Mouse (Mus musculus) embryo, embryonic 11 days (tissue): Measurements from ENCODE around the gene Pcyt1a.
"Not testable (repeated sequence)": the region's sequence is repeated elsewhere in the genome, so short reads cannot be mapped to it uniquely, and the experiment has no call there.

Experiments
- DNase-seq: peaks from one replicate; pipeline ENCODE4 v3.0.0-alpha.2; 2015

Pcyt1a gene

DNA sequence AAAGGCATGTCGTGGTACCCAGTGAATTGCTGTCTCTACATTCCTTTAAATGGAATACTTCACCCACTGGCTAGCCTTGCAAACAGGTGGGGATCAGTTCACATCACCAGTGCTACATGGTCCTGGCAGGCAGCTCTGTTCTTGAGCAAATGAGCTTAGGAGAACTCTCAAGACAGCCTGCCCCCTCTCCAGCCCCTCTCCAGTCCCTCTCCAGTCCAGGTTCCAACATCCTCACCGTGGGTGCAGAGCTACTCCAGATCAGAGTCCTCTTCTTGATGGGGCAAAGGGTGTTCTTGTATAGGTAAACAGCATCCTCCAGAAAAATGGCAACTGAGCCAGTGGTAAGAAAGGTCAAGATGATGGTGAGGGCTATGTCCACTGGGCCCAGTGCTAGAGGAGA lies 48.7 kb downstream of the Pcyt1a start:
- DNase-seq: no peak

GRCm38 (mm10) chr16:32484431-32484871 lies 53.7 kb downstream of the Pcyt1a start:
- peak; percentile 42 for DNase-seq

DNA sequence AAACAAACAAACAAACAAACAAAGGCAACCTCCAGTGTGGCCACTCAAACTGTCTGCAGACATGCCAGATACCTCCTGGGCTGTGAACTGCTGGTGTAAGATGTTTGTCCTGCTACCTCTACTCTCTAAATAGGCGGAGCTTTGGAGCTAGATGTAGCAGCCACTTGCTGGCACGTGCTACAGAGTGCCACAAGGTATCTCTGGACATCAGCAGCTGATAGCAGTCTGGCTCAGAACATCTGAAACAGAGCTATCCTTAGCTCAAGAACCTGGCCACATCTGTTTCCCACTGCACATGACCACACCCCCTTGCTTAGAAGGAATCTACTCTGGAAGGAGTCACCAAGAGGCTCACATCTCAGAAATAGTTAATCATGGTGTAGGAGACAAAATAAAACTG lies 54.5 kb downstream of the Pcyt1a start:
- no peak for DNase-seq

DNA sequence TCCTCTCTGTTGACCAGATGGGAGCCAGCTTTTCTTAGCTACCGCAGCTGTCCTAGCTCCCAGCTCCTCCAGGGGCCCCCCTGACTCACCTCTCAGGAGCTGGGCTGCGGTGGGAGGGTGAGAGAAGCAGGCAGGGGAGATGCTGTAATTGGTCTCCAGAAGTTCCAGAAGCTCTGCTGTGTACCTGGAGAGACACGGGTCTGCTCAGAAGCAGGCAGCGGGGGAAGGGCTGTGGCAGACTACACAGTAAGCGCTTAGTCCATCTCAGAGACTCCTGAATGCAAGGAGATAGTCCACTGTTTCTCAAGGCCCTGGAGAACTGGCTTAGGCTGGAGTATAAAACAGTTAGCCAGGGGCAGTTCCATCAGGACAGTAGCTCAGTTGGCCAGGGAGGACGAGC lies 55.3 kb downstream of the Pcyt1a start:
- DNase-seq: no peak

DNA sequence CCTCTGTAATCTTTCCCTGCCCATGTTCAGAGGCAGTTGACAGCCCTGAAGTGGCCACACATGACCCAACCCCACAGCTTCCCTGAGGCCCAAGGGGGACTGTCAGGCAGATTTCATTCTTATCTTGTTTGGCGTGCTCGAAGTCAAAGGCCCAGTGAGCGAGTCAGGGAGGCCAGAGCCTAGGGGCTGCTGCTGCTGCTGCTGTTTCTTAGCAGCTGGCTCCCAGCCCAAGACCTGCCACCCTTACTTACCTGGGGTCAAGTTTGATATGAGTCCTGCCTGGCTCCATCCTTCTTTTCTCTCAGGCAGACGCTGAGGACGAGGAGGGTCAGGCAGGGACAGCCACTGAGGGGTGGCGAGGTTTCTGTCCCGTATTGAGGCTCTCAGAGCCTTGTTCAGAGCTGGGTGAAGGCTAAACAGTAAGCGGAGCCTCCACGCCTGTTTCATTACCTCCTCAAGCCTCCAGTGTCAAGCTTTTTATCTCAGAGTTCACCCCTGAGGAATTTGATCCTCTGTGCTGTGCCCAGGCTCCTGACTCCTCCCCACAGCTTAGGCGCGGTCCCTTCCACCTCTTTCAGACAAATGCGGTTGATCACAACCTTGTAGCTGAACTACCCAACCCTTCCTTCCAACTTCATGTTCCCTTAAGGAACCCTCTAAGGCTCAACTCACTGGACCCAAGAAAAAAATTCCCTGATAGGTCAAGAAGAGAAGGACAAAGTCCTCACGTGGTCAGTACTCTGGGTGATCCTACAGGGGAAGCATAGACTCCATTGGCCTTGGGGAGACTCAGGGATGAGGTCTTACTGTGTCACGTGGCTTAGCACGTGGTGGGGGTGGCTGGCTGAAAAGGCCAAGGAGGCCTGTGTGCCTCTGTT lies 56.8 kb downstream of the Pcyt1a start, which contains the start of gene Slc51a:
TSS of gene Slc51a (minus strand) at position 646 of the 878 bp plus-strand sequence.
- DNase-seq: no peak

DNA sequence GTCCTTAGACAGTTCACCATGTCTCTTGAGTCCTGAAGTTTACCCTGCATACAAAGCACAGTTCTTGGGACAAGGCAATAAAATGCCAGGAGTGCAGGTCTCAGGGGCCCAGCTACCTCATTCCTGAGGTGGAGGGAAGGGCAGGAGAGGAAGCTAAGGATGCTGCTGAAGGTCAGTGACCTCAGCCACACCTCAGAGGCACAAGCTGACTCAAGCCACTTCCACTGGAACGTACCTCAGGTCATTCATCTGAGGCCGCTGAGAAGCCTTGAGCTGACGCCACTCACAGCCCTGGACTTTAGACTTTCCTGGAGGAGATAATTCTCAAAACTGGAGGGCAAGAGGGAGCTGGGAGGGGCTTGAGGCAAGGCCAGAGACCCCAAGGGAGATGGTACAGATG lies 58.2 kb downstream of the Pcyt1a start:
- no peak for DNase-seq

GRCm38 (mm10) chr16:32494371-32494770 lies 63.6 kb downstream of the Pcyt1a start:
- DNase-seq: not testable (repeated sequence)

DNA sequence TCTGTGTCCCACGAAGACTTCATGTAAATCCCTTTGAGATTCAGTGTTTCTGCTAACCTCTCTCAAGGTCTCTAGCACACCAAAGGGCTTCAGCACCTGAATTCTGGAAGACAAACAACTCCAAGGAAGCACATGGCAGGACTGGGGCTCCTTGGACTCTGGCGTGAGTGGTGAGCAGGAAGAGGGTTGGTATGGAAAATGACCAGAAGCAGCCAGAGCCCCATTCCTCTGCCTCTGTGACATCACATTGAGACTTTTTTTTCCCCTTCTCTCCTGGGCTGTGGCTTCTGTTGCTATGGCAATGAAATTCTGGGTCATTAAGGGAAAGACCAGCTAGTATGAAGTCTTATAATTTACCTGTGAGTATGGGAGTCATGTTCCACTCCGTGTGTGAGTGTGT lies 65.2 kb downstream of the Pcyt1a start, which contains the start of gene Zdhhc19:
TSS of gene Zdhhc19 (plus strand) at position 301 of the 400 bp plus-strand sequence.
- DNase-seq: no peak

- no peak for DNase-seq
Measured at GRCm38 (mm10) chr16:32498996-32499395, 68.3 kb downstream of the Pcyt1a start.

DNA sequence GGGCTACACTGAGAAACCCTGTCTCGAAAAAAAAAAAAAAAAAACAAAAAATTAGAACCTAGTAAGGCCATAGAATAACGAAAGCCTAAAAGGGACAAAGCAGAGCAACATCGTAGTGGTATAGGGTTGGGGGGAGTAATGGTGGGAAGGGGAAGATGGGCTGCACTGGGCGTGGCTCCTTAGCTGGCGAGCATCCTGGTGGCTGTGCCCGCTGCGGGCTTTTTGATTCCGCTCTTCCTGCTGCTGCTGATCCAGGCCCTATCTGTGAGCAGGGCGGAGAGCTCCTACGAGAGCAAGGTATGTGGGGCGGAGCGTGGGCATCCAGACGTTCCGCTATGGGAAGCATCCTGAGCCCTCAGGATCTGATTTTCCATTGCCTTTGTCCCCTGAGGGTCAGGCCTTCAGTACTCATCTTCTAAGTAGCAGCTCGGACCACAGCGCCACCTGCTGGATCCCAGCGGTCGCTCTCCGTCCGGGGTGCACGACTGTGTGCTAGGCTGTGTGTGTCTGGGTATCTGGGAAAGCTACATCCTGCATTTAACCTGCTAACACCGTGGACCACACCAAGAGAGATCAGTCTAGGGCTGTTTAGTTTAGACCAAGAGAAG lies 68.8 kb downstream of the Pcyt1a start:
- peak; percentile 91 for DNase-seq

DNA sequence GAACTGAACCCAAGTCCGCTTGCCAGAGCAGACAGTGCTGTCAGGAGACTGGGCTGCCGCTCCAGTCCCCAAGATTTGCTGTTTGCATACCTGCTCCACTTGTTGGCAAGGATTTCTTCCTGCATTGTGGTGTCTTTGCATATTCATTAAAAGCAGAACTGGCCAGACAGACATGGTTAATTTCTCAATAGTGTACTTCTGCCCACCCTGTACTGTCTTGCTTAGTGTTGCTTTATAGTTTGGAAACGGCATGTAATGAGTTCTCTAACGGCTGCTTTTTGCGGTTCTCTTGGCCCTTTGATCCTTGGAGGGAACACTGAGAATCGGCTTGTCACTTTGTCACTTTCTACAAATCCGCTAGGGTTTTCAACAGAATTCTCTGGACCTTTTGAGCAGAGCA lies 70.7 kb downstream of the Pcyt1a start:
- no peak for DNase-seq

DNA sequence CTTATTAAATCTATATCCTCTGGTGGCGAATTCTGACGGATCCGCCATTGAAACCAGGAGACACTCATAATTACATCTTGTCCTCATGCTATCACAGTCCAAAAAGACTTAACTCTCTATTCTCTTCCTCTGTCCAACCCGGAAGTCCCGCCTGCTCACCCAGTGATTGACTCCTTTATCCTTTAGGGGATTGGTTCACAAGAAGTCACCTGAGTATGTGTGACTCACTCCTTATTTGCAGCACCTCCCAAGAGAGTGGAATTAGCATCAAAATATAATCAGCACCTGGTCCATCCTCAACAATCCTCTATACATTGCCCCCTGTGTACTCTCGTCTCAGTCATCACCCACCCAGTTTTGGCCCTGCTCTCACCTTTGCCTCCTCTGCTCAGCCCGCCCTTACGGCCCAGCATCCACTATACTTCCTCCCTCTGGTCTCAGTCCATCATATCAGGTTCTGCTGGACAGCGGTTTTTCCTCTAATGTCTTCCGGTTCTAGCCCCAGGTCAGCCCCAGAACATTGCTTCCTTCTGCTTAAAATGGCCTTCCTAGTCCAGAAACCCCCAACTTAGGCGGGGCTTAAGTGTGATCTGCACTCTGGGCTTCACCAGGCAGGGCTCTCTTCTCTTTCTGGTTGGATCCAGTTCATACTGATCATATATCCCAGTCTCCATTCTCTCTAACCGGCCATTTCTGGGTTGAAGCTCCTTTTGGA lies 72.1 kb downstream of the Pcyt1a start:
- DNase-seq: no peak

GRCm38 (mm10) chr16:32503633-32504032 lies 72.9 kb downstream of the Pcyt1a start:
- no peak for DNase-seq

DNA sequence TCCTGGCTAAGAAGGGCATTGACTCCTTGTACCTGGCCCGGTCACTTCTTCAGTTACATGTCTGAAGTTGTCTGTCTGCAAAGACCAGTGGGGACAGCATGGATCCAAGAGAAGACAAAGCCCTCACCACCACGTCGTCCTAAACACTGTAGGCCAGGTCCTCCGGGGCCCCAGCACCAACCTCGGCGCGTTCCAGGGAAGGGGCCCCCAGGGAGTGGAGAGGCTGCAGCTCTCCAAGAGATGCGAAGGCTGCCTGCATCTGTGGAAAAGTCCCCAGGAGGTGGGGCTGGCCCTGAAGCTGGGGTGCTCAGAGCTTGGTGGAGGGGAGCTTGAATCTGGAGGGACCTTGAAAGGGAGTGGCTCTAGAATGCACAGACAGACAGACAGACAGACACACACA lies 75.6 kb downstream of the Pcyt1a start:
- no peak for DNase-seq

DNA sequence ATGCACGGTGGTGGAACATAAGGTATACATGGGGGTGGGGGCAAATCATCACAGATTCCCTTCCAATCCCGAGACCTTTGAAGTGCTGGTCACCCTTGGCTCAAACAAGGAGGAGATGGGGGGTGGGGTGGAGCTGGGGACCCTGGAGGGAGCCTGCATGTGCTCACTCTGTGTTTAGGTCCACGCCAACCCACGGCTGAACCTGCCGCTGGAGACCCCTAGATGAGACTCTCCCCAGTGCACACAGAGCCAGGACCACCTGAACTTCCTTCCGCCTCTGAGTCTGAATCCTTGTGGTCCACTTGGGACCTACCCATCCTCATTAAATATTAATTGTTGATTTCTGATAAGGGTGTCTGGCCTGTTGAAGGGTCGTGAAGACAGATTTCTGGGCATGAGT lies 76.1 kb downstream of the Pcyt1a start:
- DNase-seq: no peak

- DNase-seq: peak; percentile 75
Measured at GRCm38 (mm10) chr16:32507407-32507806, 76.7 kb downstream of the Pcyt1a start.

- no peak for DNase-seq
Measured at GRCm38 (mm10) chr16:32508035-32508434, 77.3 kb downstream of the Pcyt1a start.

GRCm38 (mm10) chr16:32508506-32509065 lies 77.9 kb downstream of the Pcyt1a start:
- DNase-seq: no peak

- peak; percentile 36 for DNase-seq
Measured at GRCm38 (mm10) chr16:32509066-32509942, 78.6 kb downstream of the Pcyt1a start.

DNA sequence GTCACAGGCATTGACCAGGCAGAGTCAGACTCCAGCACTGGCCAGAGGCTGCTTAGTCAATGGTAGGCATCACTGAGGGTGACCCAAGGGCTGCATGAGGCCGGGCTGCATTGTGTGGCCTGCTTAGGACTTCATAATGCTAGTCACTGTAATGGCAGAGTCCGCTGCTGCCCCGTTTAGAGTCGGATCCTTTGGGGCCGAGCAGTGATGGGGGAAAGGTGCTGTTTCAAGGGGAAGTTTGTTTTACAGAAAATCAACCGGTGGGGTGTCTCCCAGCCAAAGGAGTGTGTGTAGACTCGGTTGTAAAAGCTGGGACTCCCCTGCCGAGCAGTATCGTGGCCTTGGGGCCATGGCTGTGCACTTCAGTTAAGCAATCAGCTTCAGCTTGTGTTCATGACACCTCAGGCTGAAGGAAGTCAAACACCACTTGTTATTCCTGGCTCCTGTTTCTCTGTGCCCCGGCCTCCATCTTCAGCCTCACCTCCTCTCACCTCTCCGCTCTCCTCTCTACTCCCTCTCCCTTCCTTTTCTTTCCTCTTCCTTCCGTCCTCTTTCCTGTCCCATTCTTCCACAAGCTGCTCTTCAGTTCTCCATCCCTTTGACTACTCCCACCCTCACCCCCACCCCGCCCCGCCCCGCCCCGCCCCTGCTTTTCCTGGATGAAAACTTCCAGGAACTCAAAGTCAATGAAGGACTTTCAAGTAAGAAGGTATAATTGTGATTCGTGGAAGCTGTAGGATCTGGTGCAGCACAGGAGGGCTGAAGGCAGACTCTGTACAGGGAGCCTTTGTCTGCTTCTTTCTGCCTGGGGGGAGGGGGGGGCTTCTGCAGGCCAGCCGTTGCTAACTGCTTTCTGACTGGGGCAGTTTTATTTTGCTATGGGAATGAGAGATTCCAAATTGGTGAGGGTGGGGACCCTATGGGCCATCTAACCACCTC lies 79.9 kb downstream of the Pcyt1a start:
- DNase-seq: no peak

- DNase-seq: no peak
Measured at GRCm38 (mm10) chr16:32511338-32511734, 80.6 kb downstream of the Pcyt1a start.
